Mouse (Mus musculus) liver, embryonic 13.5 days (tissue): ENCODE measurements around the gene Dock7. TPM values are rescaled to one million over a fixed set of nuclear protein-coding genes. Genes with fewer than 3 reads are reported as not detected.

ENCODE experiments used
- ATAC-seq: fragments of 200-750 bp; cut with Nextera tagmentation; 2 replicates; pipeline ENCODE4 v1.8.0; 2017; ENCODE audit warnings: low read depth, mild to moderate bottlenecking, moderate number of reproducible peaks, moderate library complexity
- DNase-seq: peaks from one replicate; pipeline ENCODE4 v3.0.0; 2022
- H3K27ac ChIP-seq: fragments of 300-500 bp; sonication (generic); 2 replicates; pipeline ENCODE4 v1.5.1; 2015; ENCODE audit warnings: moderate library complexity, mild to moderate bottlenecking, inconsistent platforms
- H3K27me3 ChIP-seq: fragments of 300-500 bp; sonication (generic); 2 replicates; pipeline ENCODE4 v1.6.1; 2015; ENCODE audit warnings: mild to moderate bottlenecking, inconsistent platforms
- H3K36me3 ChIP-seq: fragments of 300-500 bp; sonication (generic); 2 replicates; pipeline ENCODE4 v1.6.1; 2015; ENCODE audit warnings: mild to moderate bottlenecking, inconsistent platforms
- H3K4me1 ChIP-seq: fragments of 300-500 bp; sonication (generic); replicated peaks from 2 replicates; pipeline ENCODE4 v1.6.1; 2015; ENCODE audit warnings: inconsistent platforms
- H3K4me2 ChIP-seq: fragments of 300-500 bp; sonication (generic); 2 replicates; pipeline ENCODE4 v1.6.1; 2015; ENCODE audit warnings: inconsistent platforms, mild to moderate bottlenecking, moderate library complexity
- H3K4me3 ChIP-seq: fragments of 300-500 bp; sonication (generic); replicated peaks from 2 replicates; pipeline ENCODE4 v1.5.1; 2015; ENCODE audit warnings: mild to moderate bottlenecking, inconsistent platforms
- H3K9ac ChIP-seq: fragments of 300-500 bp; sonication (generic); 2 replicates; pipeline ENCODE4 v1.6.1; 2015; ENCODE audit warnings: mild to moderate bottlenecking, inconsistent platforms
- H3K9me3 ChIP-seq: fragments of 300-500 bp; sonication (generic); replicated peaks from 2 replicates; pipeline ENCODE4 v1.6.1; 2016; ENCODE audit warnings: inconsistent platforms
- WGBS: fragments of 180-500 bp; shearing (Covaris S2); methylation state at CpG from one replicate; pipeline ENCODE4 v1.1.7; 2015; ENCODE audit not compliant: insufficient replicate concordance; 5-methylcytosine and 5-hydroxymethylcytosine counted together
- polyA plus RNA-seq: library from polyadenylated mRNA; unstranded; fragments of >200 nt; fragmentation: Nextera tagmentation; extraction: Ambion mirVana; gene quantifications from 2 replicates; pipeline ENCODE4 v1.2.1, GENCODE M21; 2015

Gene Dock7
- polyA plus RNA-seq: 9.3 and 11.6 TPM in 2 replicates

DNA sequence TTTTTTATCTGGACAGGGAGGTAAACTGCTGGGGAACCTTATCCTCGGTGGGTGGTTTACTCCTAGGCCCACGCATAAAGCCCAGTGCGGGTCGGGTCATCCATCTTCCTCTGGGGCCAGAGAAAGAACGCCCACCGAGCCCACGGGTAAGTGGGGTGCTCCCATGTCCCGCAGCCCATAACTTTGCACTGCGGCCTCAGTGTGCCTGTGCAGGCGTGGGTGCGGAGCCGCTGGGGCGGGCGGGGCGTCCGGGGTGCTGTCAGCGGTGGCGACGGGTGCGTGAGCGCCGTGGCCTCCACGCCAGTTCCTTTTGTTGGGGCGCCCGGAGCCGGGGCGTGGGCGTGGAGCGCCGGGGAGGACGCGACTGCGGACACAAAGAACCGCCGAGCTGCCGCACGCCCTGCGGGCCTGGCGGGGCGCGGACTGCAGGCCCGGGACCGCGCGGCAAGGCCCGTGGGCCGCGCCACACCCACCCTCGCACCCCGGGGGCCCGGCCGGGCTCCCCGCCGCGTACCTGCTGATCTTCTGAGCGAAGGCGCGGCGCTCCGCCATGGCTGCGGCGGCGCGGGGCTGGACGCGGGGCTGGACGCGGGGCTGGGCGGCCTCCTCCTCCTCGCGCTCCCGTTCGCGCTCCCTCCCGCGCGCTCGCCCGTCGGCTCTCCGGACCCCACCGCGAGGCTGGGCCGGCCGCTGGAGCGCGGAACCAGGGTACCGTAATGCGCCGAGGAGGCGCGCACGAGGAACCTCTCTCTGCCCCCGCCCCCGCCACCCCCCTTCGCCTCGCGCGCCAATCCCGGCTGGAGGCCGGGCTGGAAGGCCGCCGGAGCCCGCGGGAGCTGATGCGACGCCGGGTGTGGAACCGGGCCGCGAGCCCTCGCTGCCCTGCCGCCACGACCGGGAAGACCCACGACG, at the start of gene Dock7:
TSS of gene Dock7 (minus strand) at position 705 of the 912 bp plus-strand sequence.
- peak; percentile 88 for ATAC-seq
- WGBS: 0% methylated on average over 72 of the region's 117 CpGs
- Histone ChIP-seq H3K27ac (peak within 1 kb of the TSS; percentile 67), H3K4me3 (peak within 1 kb of the TSS; percentile 85), H3K4me1 (peaks cover 45% of the 10 kb centered on the region), H3K36me3 (no peaks in the 10 kb centered on the region), H3K4me2 (peak within 1 kb of the TSS; percentile 91), H3K9me3 (no peaks in the 10 kb centered on the region), H3K27me3 (no peaks in the 10 kb centered on the region), H3K9ac (peak within 1 kb of the TSS; percentile 87)
- peak; percentile 60 for DNase-seq

- Histone ChIP-seq H3K27ac (no peak overlapping the region), H3K4me2 (no peak overlapping the region), H3K4me3 (no peak overlapping the region), H3K9me3 (no peaks in the 10 kb centered on the region), H3K4me1 (no peaks in the 10 kb centered on the region), H3K36me3 (no peaks in the 10 kb centered on the region), H3K9ac (no peak overlapping the region), H3K27me3 (peaks cover 7% of the 10 kb centered on the region)
- ATAC-seq (no peak), DNase-seq (no peak)
- WGBS: 57% methylated on average over 5 of the region's 5 CpGs
Measured at GRCm38 (mm10) chr4:99168869-99169268, 48.2 kb upstream of the Dock7 start.

GRCm38 (mm10) chr4:99163547-99163946, 42.8 kb upstream of the Dock7 start:
- H3K36me3 ChIP-seq: no peaks in the 10 kb centered on the region
- no peaks in the 10 kb centered on the region for H3K9me3 ChIP-seq
- WGBS: 11% methylated on average over 4 of the region's 4 CpGs
- no peaks in the 10 kb centered on the region for H3K4me1 ChIP-seq
- ATAC-seq (no peak), DNase-seq (no peak)
- H3K27me3 ChIP-seq: peaks cover 29% of the 10 kb centered on the region
- no peak overlapping the region for H3K27ac ChIP-seq
- H3K4me2 ChIP-seq: no peak overlapping the region
- H3K4me3 ChIP-seq: no peak overlapping the region
- H3K9ac ChIP-seq: no peak overlapping the region

DNA sequence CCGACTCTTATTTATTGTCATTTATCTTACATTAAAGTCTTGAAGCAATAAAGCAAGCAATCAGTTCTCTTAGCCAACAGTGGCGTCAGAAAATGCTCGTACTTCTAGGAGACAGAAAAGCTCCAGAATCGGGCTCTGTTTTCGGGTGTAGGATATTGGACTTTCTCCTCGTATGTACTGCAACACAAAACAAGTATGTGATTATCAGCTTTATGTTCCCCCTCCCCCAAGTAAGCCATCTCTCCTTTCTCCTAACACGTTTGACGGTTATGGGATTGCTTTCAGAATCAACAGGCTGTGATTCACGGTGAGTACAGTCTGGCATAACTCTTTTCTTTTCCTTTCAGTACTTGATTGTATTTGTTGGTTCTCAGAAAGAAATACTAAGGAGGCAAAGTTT, 42.3 kb upstream of the Dock7 start:
- Histone ChIP-seq H3K27me3 (peaks cover 29% of the 10 kb centered on the region), H3K4me1 (no peaks in the 10 kb centered on the region), H3K9ac (no peak overlapping the region), H3K36me3 (no peaks in the 10 kb centered on the region), H3K4me2 (no peak overlapping the region), H3K27ac (no peak overlapping the region), H3K9me3 (no peaks in the 10 kb centered on the region), H3K4me3 (no peak overlapping the region)
- WGBS: 46% methylated on average over 9 of the region's 9 CpGs
- DNase-seq (no peak), ATAC-seq (no peak)

- WGBS: 36% methylated on average over 6 of the region's 6 CpGs
- DNase-seq: no peak
- ATAC-seq: no peak
Measured at GRCm38 (mm10) chr4:99161457-99161971, 40.8 kb upstream of the Dock7 start.

GRCm38 (mm10) chr4:99160899-99161298, 40.2 kb upstream of the Dock7 start:
- Histone ChIP-seq H3K27me3 (peaks cover 26% of the 10 kb centered on the region), H3K9ac (no peak overlapping the region), H3K36me3 (no peaks in the 10 kb centered on the region), H3K4me1 (peaks cover 8% of the 10 kb centered on the region), H3K4me3 (no peak overlapping the region), H3K9me3 (no peaks in the 10 kb centered on the region), H3K27ac (no peak overlapping the region), H3K4me2 (no peak overlapping the region)
- ATAC-seq (no peak), DNase-seq (no peak)
- 61% methylated on average over 5 of the region's 5 CpGs for WGBS

More at GRCm38 (mm10) chr4:99161457-99161971, 40.8 kb upstream of the Dock7 start:
- Histone ChIP-seq H3K9ac (no peak overlapping the region), H3K9me3 (no peaks in the 10 kb centered on the region), H3K4me2 (no peak overlapping the region), H3K27me3 (peaks cover 29% of the 10 kb centered on the region), H3K4me3 (no peak overlapping the region), H3K4me1 (peaks cover 5% of the 10 kb centered on the region), H3K36me3 (no peaks in the 10 kb centered on the region), H3K27ac (no peak overlapping the region)

- no peak for DNase-seq
- peaks cover 26% of the 10 kb centered on the region for H3K27me3 ChIP-seq
- H3K4me1 ChIP-seq: peaks cover 8% of the 10 kb centered on the region
- no peaks in the 10 kb centered on the region for H3K36me3 ChIP-seq
- no peaks in the 10 kb centered on the region for H3K9me3 ChIP-seq
- H3K9ac ChIP-seq: no peak overlapping the region
- ATAC-seq: no peak
- no peak overlapping the region for H3K27ac ChIP-seq
- no peak overlapping the region for H3K4me3 ChIP-seq
- no peak overlapping the region for H3K4me2 ChIP-seq
- WGBS: 37% methylated on average over 3 of the region's 3 CpGs
Measured at GRCm38 (mm10) chr4:99160414-99160813, 39.7 kb upstream of the Dock7 start.

DNA sequence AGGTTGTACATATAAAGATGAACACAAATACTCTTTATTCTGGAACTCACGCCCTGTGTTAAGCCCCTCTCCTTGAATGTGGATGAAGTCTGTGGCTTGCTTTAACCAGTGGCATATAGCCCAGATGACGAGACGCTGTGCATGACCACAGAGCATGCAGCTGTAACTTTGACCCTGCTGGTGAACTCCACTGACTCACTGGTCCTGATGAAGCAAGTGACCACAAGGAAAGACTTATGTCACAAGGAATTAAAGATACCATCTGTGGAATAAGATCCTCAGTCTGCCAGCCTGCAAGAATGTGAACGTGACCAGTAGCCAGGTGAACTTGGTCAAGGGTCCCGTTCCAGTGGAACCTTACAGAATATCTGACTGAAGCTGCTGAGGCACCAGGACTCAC, 37.8 kb upstream of the Dock7 start:
- peaks cover 20% of the 10 kb centered on the region for H3K27me3 ChIP-seq
- no peak overlapping the region for H3K4me3 ChIP-seq
- WGBS: 61% methylated on average over 5 of the region's 5 CpGs
- H3K4me1 ChIP-seq: peaks cover 8% of the 10 kb centered on the region
- no peaks in the 10 kb centered on the region for H3K9me3 ChIP-seq
- no peak overlapping the region for H3K9ac ChIP-seq
- DNase-seq (no peak), ATAC-seq (no peak)
- H3K4me2 ChIP-seq: no peak overlapping the region
- no peak overlapping the region for H3K27ac ChIP-seq
- H3K36me3 ChIP-seq: no peaks in the 10 kb centered on the region

GRCm38 (mm10) chr4:99156641-99157307, 36.1 kb upstream of the Dock7 start:
- Histone ChIP-seq H3K27ac (no peak overlapping the region), H3K9ac (no peak overlapping the region), H3K4me2 (no peak overlapping the region), H3K9me3 (no peaks in the 10 kb centered on the region), H3K36me3 (no peaks in the 10 kb centered on the region), H3K4me3 (no peak overlapping the region), H3K4me1 (peaks cover 8% of the 10 kb centered on the region), H3K27me3 (peaks cover 11% of the 10 kb centered on the region)
- WGBS: 38% methylated on average over 11 of the region's 11 CpGs
- ATAC-seq: no peak
- DNase-seq: no peak

GRCm38 (mm10) chr4:99151885-99152558, 31.3 kb upstream of the Dock7 start:
- Histone ChIP-seq H3K4me1 (peaks cover 8% of the 10 kb centered on the region), H3K9ac (no peak overlapping the region), H3K4me3 (no peak overlapping the region), H3K27ac (no peak overlapping the region), H3K36me3 (no peaks in the 10 kb centered on the region), H3K4me2 (no peak overlapping the region), H3K27me3 (no peaks in the 10 kb centered on the region), H3K9me3 (no peaks in the 10 kb centered on the region)
- 29% methylated on average over 4 of the region's 4 CpGs for WGBS
- ATAC-seq: no peak
- DNase-seq: no peak

DNA sequence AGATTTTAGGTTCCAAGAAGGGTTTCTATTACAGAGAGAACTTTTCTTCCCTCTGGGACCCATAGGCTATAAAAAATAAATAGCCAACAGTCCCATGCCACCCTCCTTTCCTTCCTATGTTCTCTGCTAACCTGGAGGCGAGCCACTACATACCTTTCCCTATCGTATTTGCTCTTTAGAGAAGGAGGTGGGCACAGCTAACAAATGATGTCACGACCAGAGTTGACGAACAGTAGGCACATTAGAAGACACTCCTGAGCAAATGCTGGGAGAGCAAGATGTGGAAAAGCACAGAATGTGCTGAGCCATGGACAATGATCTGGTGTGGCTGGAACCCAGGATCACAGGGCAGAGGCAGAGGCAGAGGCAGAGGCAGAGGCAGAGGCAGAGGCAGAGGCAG, 30.7 kb upstream of the Dock7 start:
- Histone ChIP-seq H3K4me2 (no peak overlapping the region), H3K27ac (no peak overlapping the region), H3K4me1 (peaks cover 2% of the 10 kb centered on the region), H3K36me3 (no peaks in the 10 kb centered on the region), H3K9ac (no peak overlapping the region), H3K9me3 (no peaks in the 10 kb centered on the region), H3K4me3 (no peak overlapping the region), H3K27me3 (no peaks in the 10 kb centered on the region)
- DNase-seq (no peak), ATAC-seq (no peak)
- 65% methylated on average over 4 of the region's 4 CpGs for WGBS
